Mouse (Mus musculus): Measurements from ENCODE around the gene Pias4. TPM values are rescaled to one million over a fixed set of nuclear protein-coding genes. Genes with fewer than 3 reads are reported as not detected.

Pias4 gene
- polyA plus RNA-seq, 1 experiment from 2014 or later, result 52.7 TPM

DNA sequence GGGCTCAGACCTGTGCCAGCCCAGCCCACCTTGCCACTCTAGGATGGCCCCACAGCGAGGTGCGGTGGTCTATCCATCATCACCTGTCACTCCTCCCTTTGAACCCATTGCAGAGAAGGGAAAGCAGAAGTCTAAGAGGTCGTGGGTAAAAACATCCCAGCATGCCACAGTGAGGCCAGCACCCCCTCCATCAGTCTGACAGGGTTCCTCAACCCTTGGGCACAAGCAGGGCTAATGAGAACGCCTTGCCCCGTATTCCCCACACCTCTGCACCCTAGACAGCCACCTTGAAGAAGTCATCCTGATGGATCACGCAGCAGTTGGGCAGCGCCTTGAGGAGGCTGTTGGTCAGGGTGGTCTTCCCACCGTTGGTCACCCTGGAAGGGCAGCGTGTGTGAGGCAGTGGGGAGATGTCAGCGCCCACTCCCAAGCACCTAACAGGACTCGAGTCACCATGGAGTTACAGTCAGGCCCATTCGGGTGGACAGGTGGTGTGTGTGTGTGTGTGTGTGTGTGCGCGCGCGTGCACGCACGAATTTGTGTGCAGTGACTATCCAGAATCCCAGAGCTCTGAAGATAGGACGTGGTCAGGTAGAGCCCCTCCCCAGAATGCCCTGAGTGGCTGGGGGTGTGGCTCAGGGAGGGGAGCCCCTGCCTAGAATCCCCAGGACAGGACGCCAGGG lies 33.0 kb upstream of the Pias4 start:
- 0 out of 2 replicates have a peak, but pooled peaks cover 2% of the 10 kb centered on the region for H3K4me1 ChIP-seq (replicated peaks; ENCODE audit: control insufficient read depth, insufficient read depth, low read length)
- WGBS, result 76% methylated on average over 20 of the region's 20 CpGs

GRCm38 (mm10) chr10:81200141-81200540 lies 32.4 kb upstream of the Pias4 start:
- no peaks in the 10 kb centered on the region for H3K36me3 ChIP-seq (ENCODE audit: control insufficient read depth, insufficient read depth, low read length)
- no peak for DNase-seq (ENCODE audit: low spot score)
- no peak overlapping the region for H3K9ac ChIP-seq (ENCODE audit: low read depth, low read length)
- H3K4me2 ChIP-seq (replicated peaks; ENCODE audit: low read depth, low read length), result no peak overlapping the region
- H3K27me3 ChIP-seq (ENCODE audit: control insufficient read depth, insufficient read depth, low read length), result peaks cover 16% of the 10 kb centered on the region
- no peak for ATAC-seq (ENCODE audit: low FRiP score)
- no peaks in the 10 kb centered on the region for H3K9me3 ChIP-seq (ENCODE audit: control insufficient read depth, low read length)
- no peak overlapping the region for H3K4me3 ChIP-seq (ENCODE audit: low read depth, low read length)
- no peak overlapping the region for H3K27ac ChIP-seq (ENCODE audit: low read depth, low read length)
- WGBS, result 85% methylated on average over 13 of the region's 13 CpGs
- H3K4me1 ChIP-seq (replicated peaks; ENCODE audit: control insufficient read depth, insufficient read depth, low read length), result 0 out of 2 replicates have a peak, but pooled peaks cover 2% of the 10 kb centered on the region

More for the DNA sequence above, 33.0 kb upstream of the Pias4 start:
- H3K36me3 ChIP-seq (ENCODE audit: control insufficient read depth, insufficient read depth, low read length), result no peaks in the 10 kb centered on the region
- ATAC-seq (ENCODE audit: low FRiP score) (no peak), DNase-seq (ENCODE audit: low spot score) (no peak)
- peaks cover 10% of the 10 kb centered on the region for H3K27me3 ChIP-seq (ENCODE audit: control insufficient read depth, insufficient read depth, low read length)
- H3K27ac ChIP-seq (ENCODE audit: low read depth, low read length), result no peak overlapping the region
- H3K9ac ChIP-seq (ENCODE audit: low read depth, low read length), result no peak overlapping the region
- no peak overlapping the region for H3K4me3 ChIP-seq (ENCODE audit: low read depth, low read length)
- H3K9me3 ChIP-seq (ENCODE audit: control insufficient read depth, low read length), result no peaks in the 10 kb centered on the region
- no peak overlapping the region for H3K4me2 ChIP-seq (replicated peaks; ENCODE audit: low read depth, low read length)

DNA sequence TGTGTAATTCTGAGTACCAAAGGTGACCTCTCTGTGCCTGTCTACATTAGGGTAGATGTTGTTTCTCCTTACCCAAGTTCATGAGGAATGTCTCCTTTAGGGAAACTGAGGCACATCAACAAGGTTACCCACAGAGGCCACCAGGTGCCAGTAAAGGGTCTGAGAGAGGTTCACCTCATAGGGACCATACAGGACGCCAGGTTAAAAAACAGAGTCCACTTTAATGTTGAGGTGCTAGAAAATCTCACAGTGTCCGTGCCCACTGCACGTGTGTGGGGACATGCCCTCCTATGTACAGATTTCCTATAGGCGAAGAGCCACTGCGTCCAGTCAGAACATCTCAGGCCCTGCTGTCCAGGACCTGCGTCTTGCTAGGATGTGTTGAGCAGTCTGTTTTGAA lies 31.3 kb upstream of the Pias4 start:
- WGBS, result 89% methylated on average over 6 of the region's 6 CpGs
- no peak overlapping the region for H3K9ac ChIP-seq (ENCODE audit: low read depth, low read length)
- no peak for ATAC-seq (ENCODE audit: low FRiP score)
- no peaks in the 10 kb centered on the region for H3K36me3 ChIP-seq (ENCODE audit: control insufficient read depth, insufficient read depth, low read length)
- no peak for DNase-seq (ENCODE audit: low spot score)
- no peak overlapping the region for H3K4me3 ChIP-seq (ENCODE audit: low read depth, low read length)
- H3K4me1 ChIP-seq (replicated peaks; ENCODE audit: control insufficient read depth, insufficient read depth, low read length), result 0 out of 2 replicates have a peak, but pooled peaks cover 2% of the 10 kb centered on the region
- H3K9me3 ChIP-seq (ENCODE audit: control insufficient read depth, low read length), result no peaks in the 10 kb centered on the region
- peaks cover 28% of the 10 kb centered on the region for H3K27me3 ChIP-seq (ENCODE audit: control insufficient read depth, insufficient read depth, low read length)
- no peak overlapping the region for H3K27ac ChIP-seq (ENCODE audit: low read depth, low read length)
- H3K4me2 ChIP-seq (replicated peaks; ENCODE audit: low read depth, low read length), result no peak overlapping the region

DNA sequence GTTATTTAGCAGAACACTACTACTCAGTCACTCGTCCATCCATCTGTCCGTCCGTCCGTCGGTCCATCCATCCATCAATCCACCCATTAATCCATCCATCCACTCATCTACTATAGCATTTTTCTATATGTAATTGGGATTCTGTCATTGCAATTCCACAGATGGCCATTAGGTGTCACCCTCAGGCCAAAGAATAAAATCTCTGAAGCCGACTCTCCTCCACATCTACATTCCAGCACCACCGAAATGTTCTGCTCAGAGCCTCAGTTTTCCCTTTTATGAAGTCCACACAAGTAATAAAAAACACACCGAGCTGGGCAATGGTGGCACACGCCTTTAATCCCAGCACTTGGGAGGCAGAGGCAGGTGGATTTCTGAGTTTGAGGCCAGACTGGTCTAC lies 30.5 kb upstream of the Pias4 start:
- Histone ChIP-seq H3K9me3 (ENCODE audit: control insufficient read depth, low read length) (no peaks in the 10 kb centered on the region), H3K36me3 (ENCODE audit: control insufficient read depth, insufficient read depth, low read length) (no peaks in the 10 kb centered on the region), H3K4me1 (replicated peaks; ENCODE audit: control insufficient read depth, insufficient read depth, low read length) (peaks cover 4% of the 10 kb centered on the region; the same call in 1 of the 2 replicates), H3K9ac (ENCODE audit: low read depth, low read length) (no peak overlapping the region), H3K4me2 (replicated peaks; ENCODE audit: low read depth, low read length) (no peak overlapping the region), H3K4me3 (ENCODE audit: low read depth, low read length) (no peak overlapping the region), H3K27me3 (ENCODE audit: control insufficient read depth, insufficient read depth, low read length) (peaks cover 28% of the 10 kb centered on the region), H3K27ac (ENCODE audit: low read depth, low read length) (no peak overlapping the region)
- peak; percentile 84 for DNase-seq (ENCODE audit: low spot score)
- no peak for ATAC-seq (ENCODE audit: low FRiP score)
- 2% methylated on average over 9 of the region's 9 CpGs for WGBS

DNA sequence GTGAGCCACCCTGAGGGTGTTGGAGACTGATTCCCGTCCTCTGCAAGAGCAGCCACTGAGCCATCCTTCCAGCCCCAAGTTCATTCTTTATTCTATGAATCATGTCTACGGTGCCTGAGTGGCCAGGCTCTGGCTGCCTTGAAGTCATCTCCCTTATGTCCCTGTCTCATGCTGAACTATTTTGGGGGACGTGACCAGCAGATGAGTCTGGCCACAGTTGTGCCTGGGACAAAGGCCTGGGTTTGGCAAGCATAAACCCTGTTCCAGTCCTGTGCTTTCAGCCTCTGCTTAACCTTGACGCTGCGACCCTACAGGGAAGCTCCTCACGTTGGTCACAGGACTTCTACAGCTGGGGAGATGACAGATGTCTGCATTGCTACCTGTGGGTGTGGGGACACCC lies 29.6 kb upstream of the Pias4 start:
- Histone ChIP-seq H3K36me3 (ENCODE audit: control insufficient read depth, insufficient read depth, low read length) (no peaks in the 10 kb centered on the region), H3K4me2 (replicated peaks; ENCODE audit: low read depth, low read length) (no peak overlapping the region), H3K9me3 (ENCODE audit: control insufficient read depth, low read length) (no peaks in the 10 kb centered on the region), H3K27ac (ENCODE audit: low read depth, low read length) (no peak overlapping the region), H3K4me3 (ENCODE audit: low read depth, low read length) (no peak overlapping the region), H3K9ac (ENCODE audit: low read depth, low read length) (no peak overlapping the region), H3K27me3 (ENCODE audit: control insufficient read depth, insufficient read depth, low read length) (peaks cover 28% of the 10 kb centered on the region), H3K4me1 (replicated peaks; ENCODE audit: control insufficient read depth, insufficient read depth, low read length) (peaks cover 9% of the 10 kb centered on the region)
- ATAC-seq (ENCODE audit: low FRiP score) (no peak), DNase-seq (ENCODE audit: low spot score) (no peak)
- WGBS, result 50% methylated on average over 6 of the region's 6 CpGs

DNA sequence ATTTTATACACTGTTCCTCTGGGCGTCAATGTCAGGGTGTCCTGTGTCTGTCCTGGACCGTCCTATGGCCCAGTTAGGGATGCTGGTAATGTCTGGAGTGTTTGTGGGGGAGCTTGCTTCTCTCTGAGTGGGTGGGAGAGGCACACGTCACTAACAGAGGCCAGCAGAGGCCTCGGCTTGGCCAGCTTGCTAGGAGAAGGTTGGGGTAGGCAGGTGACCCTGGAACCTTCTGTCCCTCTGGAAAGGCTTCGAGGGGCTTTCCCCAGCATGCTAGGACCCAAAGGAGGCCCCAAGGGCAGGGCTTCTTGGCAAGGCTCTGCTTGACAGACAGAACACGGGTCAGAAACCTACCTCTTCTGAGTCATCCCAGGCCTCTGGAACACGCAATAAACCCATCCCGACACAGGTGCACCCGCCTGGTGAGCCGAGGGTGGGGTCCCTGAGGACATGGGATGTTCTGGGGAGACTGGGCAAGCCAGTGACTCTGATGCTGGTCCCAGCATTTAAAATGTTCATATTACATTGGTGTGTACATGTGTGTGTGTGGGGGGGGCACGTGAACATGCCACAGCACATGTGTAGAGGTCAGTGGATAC lies 28.8 kb upstream of the Pias4 start:
- peaks cover 8% of the 10 kb centered on the region for H3K4me1 ChIP-seq (replicated peaks; ENCODE audit: control insufficient read depth, insufficient read depth, low read length)
- H3K4me2 ChIP-seq (replicated peaks; ENCODE audit: low read depth, low read length), result no peak overlapping the region
- H3K27ac ChIP-seq (ENCODE audit: low read depth, low read length), result no peak overlapping the region
- 73% methylated on average over 11 of the region's 11 CpGs for WGBS
- no peaks in the 10 kb centered on the region for H3K36me3 ChIP-seq (ENCODE audit: control insufficient read depth, insufficient read depth, low read length)
- peaks cover 28% of the 10 kb centered on the region for H3K27me3 ChIP-seq (ENCODE audit: control insufficient read depth, insufficient read depth, low read length)
- H3K4me3 ChIP-seq (ENCODE audit: low read depth, low read length), result no peak overlapping the region
- DNase-seq (ENCODE audit: low spot score) (no peak), ATAC-seq (ENCODE audit: low FRiP score) (no peak)
- no peak overlapping the region for H3K9ac ChIP-seq (ENCODE audit: low read depth, low read length)
- H3K9me3 ChIP-seq (ENCODE audit: control insufficient read depth, low read length), result no peaks in the 10 kb centered on the region

- WGBS, result 69% methylated on average over 4 of the region's 4 CpGs
- no peaks in the 10 kb centered on the region for H3K36me3 ChIP-seq (ENCODE audit: control insufficient read depth, insufficient read depth, low read length)
- H3K27ac ChIP-seq (ENCODE audit: low read depth, low read length), result no peak overlapping the region
- no peaks in the 10 kb centered on the region for H3K9me3 ChIP-seq (ENCODE audit: control insufficient read depth, low read length)
- H3K4me1 ChIP-seq (replicated peaks; ENCODE audit: control insufficient read depth, insufficient read depth, low read length), result peaks cover 8% of the 10 kb centered on the region
- no peak for DNase-seq (ENCODE audit: low spot score)
- H3K4me2 ChIP-seq (replicated peaks; ENCODE audit: low read depth, low read length), result no peak overlapping the region
- no peak for ATAC-seq (ENCODE audit: low FRiP score)
- H3K27me3 ChIP-seq (ENCODE audit: control insufficient read depth, insufficient read depth, low read length), result peaks cover 28% of the 10 kb centered on the region
- H3K4me3 ChIP-seq (ENCODE audit: low read depth, low read length), result no peak overlapping the region
- no peak overlapping the region for H3K9ac ChIP-seq (ENCODE audit: low read depth, low read length)
Observed at GRCm38 (mm10) chr10:81195300-81195699, 27.6 kb upstream of the Pias4 start.

- Histone ChIP-seq H3K4me3 (ENCODE audit: low read depth, low read length) (no peak overlapping the region), H3K27me3 (ENCODE audit: control insufficient read depth, insufficient read depth, low read length) (peaks cover 28% of the 10 kb centered on the region), H3K4me2 (replicated peaks; ENCODE audit: low read depth, low read length) (no peak overlapping the region), H3K4me1 (replicated peaks; ENCODE audit: control insufficient read depth, insufficient read depth, low read length) (peaks cover 8% of the 10 kb centered on the region), H3K9me3 (ENCODE audit: control insufficient read depth, low read length) (no peaks in the 10 kb centered on the region), H3K36me3 (ENCODE audit: control insufficient read depth, insufficient read depth, low read length) (no peaks in the 10 kb centered on the region), H3K9ac (ENCODE audit: low read depth, low read length) (no peak overlapping the region), H3K27ac (ENCODE audit: low read depth, low read length) (no peak overlapping the region)
- DNase-seq (ENCODE audit: low spot score) (no peak), ATAC-seq (ENCODE audit: low FRiP score) (no peak)
- 16% methylated on average over 37 of the region's 37 CpGs for WGBS
Observed at GRCm38 (mm10) chr10:81193991-81194774, 26.5 kb upstream of the Pias4 start.

All from hindbrain, embryonic 11.5 days (tissue).